Mouse (Mus musculus): Measurements from ENCODE around the gene Apip. TPM values are rescaled to one million over a fixed set of nuclear protein-coding genes. Genes with fewer than 3 reads are reported as not detected.

Gene Apip
- polyA plus RNA-seq, 1 experiment = 35.4 TPM

DNA sequence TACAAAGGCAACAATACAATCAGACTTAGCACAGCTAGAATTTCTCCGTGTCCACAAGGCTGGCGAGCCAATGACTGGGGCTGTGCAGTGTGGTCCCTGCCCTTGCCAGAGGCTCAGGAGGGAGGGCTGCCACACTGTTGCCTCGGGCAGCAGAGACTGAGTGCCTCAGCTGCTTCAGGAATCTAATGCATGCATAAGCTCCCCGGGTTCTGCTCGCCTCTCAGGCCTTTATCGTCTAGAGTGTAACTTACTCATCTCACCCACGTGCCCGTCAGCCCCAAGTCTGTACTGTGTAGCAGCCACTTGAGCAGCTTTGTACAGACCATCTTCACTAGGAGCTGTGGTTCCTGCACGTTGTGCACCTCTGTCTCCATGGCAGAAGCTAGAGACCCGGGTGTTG lies 12.2 kb downstream of the Apip start:
- Histone ChIP-seq H3K4me3 (ENCODE audit: insufficient read depth, low read length) (no peak overlapping the region), H3K4me1 (ENCODE audit: control insufficient read depth, insufficient read depth, low read length) (no peaks in the 10 kb centered on the region), H3K27ac (ENCODE audit: insufficient read depth, low read length) (no peak overlapping the region)
- no peak for TF ChIP-seq CTCF (IDR thresholded peaks at IDR 0.05; ENCODE audit: extremely low read depth, insufficient read depth, low read length)
- no peak for TF ChIP-seq POLR2A (IDR thresholded peaks at IDR 0.05; ENCODE audit: extremely low read depth, insufficient read depth, low read length)

DNA sequence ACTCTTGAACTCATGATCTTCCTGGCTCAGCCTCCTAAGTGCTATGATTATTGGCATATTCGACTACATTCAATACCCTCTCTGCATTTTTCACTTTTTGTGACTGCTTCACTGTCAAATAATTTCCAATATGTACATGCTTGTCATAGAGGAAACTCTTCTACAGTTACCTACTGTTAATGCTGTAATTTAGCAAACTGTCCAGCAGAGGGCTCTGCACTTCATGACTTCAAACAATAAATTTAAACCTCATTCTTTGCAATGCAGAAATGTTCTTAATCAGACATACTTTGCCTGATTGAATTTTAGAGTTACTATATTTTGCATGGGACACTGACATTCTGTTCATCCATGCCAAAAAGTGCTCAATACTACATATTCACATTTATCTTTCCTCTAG lies 13.0 kb downstream of the Apip start:
- Histone ChIP-seq H3K27ac (ENCODE audit: insufficient read depth, low read length) (no peak overlapping the region), H3K4me3 (ENCODE audit: insufficient read depth, low read length) (no peak overlapping the region), H3K4me1 (ENCODE audit: control insufficient read depth, insufficient read depth, low read length) (no peaks in the 10 kb centered on the region)
- no peak for TF ChIP-seq CTCF (IDR thresholded peaks at IDR 0.05; ENCODE audit: extremely low read depth, insufficient read depth, low read length)
- TF ChIP-seq POLR2A (IDR thresholded peaks at IDR 0.05; ENCODE audit: extremely low read depth, insufficient read depth, low read length) = no peak

- H3K27ac ChIP-seq (ENCODE audit: insufficient read depth, low read length) = no peak overlapping the region
- TF ChIP-seq POLR2A (IDR thresholded peaks at IDR 0.05; ENCODE audit: extremely low read depth, insufficient read depth, low read length) (no peak), CTCF (IDR thresholded peaks at IDR 0.05; ENCODE audit: extremely low read depth, insufficient read depth, low read length) (no peak)
- no peak overlapping the region for H3K4me3 ChIP-seq (ENCODE audit: insufficient read depth, low read length)
- no peaks in the 10 kb centered on the region for H3K4me1 ChIP-seq (ENCODE audit: control insufficient read depth, insufficient read depth, low read length)
Observed at GRCm38 (mm10) chr2:103088099-103088498, 14.6 kb downstream of the Apip start.

DNA sequence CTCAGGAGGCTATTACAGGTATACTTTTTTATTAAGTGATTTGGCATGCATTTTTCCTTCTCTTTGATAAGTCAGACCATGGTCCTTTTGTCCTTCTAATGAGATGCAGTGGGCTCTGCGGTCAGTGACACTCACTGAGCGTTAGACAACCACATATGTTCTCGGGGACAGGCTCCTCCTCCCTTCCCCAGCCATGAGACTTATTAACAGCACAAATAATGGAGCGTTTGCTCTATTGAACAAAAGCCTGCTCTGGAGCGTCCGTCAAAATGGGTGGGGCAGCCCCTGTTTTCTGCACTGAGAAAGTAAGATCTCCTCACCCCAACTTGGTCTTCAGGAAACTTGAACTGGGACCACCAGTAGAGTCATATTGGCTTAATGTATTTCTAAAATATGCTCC lies 16.0 kb downstream of the Apip start:
- H3K4me3 ChIP-seq (ENCODE audit: insufficient read depth, low read length) = no peak overlapping the region
- no peaks in the 10 kb centered on the region for H3K4me1 ChIP-seq (ENCODE audit: control insufficient read depth, insufficient read depth, low read length)
- TF ChIP-seq CTCF (IDR thresholded peaks at IDR 0.05; ENCODE audit: extremely low read depth, insufficient read depth, low read length) (no peak), POLR2A (IDR thresholded peaks at IDR 0.05; ENCODE audit: extremely low read depth, insufficient read depth, low read length) (no peak)
- no peak overlapping the region for H3K27ac ChIP-seq (ENCODE audit: insufficient read depth, low read length)

DNA sequence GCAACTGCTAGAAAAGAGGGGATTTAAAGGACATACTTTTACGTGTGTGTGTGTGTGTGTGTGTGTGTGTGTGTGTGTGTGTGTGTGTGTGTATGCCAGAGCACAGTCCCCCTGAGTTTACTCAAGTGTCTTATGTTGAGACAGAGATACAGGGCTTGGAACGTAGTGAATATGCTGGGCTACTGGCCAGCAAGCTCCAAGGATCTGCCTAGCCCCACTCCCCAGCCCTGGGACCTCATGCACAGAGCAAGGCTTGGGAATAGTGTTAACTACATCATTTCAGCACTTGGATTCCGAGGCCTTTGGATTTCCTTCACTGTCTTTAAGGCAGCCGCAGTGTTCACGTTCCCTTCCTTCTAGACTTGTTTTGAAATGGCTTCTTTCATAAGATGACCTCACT lies 29.1 kb downstream of the Apip start:
- Histone ChIP-seq H3K4me3 (ENCODE audit: insufficient read depth, low read length) (no peak overlapping the region), H3K27ac (ENCODE audit: insufficient read depth, low read length) (no peak overlapping the region), H3K4me1 (ENCODE audit: control insufficient read depth, insufficient read depth, low read length) (no peaks in the 10 kb centered on the region)
- TF ChIP-seq POLR2A (IDR thresholded peaks at IDR 0.05; ENCODE audit: extremely low read depth, insufficient read depth, low read length) (no peak), CTCF (IDR thresholded peaks at IDR 0.05; ENCODE audit: extremely low read depth, insufficient read depth, low read length) (no peak)

DNA sequence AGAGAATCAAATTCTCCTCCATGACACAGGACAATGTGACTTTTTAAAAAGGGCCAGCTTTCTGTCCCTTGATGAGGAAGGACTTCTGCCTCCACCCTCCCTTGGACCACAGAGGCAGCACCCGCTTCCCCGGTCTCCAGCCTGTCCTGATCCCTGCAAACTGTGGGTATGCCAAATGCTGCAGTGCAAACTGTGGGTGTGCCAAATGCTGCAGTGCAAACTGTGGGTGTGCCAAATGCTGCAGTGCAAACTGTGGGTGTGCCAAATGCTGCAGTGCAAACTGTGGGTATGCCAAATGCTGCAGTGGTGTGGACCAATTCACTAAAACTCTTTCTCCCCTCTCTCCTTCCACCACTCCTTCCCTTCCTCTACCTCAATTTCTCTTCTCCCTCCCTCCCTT lies 32.7 kb downstream of the Apip start:
- no peaks in the 10 kb centered on the region for H3K4me1 ChIP-seq (ENCODE audit: control insufficient read depth, insufficient read depth, low read length)
- no peak overlapping the region for H3K27ac ChIP-seq (ENCODE audit: insufficient read depth, low read length)
- TF ChIP-seq CTCF (IDR thresholded peaks at IDR 0.05; ENCODE audit: extremely low read depth, insufficient read depth, low read length) (no peak), POLR2A (IDR thresholded peaks at IDR 0.05; ENCODE audit: extremely low read depth, insufficient read depth, low read length) (no peak)
- no peak overlapping the region for H3K4me3 ChIP-seq (ENCODE audit: insufficient read depth, low read length)

DNA sequence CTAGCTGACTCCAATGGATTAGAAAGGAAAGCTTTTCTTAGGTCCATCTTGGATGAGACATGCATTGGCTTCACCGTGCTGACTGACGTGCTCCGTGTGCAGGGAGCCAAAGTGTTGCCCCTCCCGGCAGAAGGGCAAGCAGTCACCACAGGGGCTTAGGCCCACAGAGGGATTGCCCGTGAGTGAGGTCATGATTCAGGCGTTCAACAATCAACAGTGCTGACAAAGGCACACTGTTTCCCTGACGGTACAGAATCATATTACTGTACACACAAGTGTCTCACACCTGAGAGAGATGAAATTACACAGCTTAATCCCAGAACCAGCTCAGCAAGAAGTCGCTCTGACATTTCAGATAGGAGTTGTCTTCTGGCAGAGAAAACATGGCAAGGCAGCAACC lies 38.2 kb downstream of the Apip start:
- TF ChIP-seq CTCF (IDR thresholded peaks at IDR 0.05; ENCODE audit: extremely low read depth, insufficient read depth, low read length) = no peak
- Histone ChIP-seq H3K4me3 (ENCODE audit: insufficient read depth, low read length) (no peak overlapping the region), H3K27ac (ENCODE audit: insufficient read depth, low read length) (no peak overlapping the region), H3K4me1 (ENCODE audit: control insufficient read depth, insufficient read depth, low read length) (no peaks in the 10 kb centered on the region)

DNA sequence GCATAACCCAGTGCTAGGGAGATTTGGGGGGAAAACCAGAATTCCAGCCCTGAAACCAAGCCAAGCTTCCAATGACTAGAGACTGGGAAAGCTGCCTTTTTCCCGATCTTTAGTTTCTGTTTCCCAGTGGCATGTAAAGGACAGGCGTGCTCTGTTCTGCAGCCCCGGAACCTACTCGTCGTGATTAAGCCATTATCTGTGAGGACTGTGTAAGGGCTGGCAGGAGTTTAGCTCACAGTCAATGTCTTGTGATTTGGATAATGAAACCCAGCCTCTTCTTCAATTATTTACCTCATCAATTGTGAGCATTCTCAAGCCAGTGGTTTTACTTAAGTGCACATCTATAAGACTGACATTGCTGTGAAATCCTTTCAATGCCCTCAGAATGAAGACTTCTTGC lies 43.7 kb downstream of the Apip start:
- Histone ChIP-seq H3K27ac (ENCODE audit: insufficient read depth, low read length) (no peak overlapping the region), H3K4me3 (ENCODE audit: insufficient read depth, low read length) (no peak overlapping the region), H3K4me1 (ENCODE audit: control insufficient read depth, insufficient read depth, low read length) (no peaks in the 10 kb centered on the region)
- TF ChIP-seq POLR2A (IDR thresholded peaks at IDR 0.05; ENCODE audit: extremely low read depth, insufficient read depth, low read length) = no peak
- TF ChIP-seq CTCF (IDR thresholded peaks at IDR 0.05; ENCODE audit: extremely low read depth, insufficient read depth, low read length) = no peak

- H3K4me1 ChIP-seq (ENCODE audit: control insufficient read depth, insufficient read depth, low read length) = no peaks in the 10 kb centered on the region
- no peak overlapping the region for H3K27ac ChIP-seq (ENCODE audit: insufficient read depth, low read length)
- TF ChIP-seq CTCF (IDR thresholded peaks at IDR 0.05; ENCODE audit: extremely low read depth, insufficient read depth, low read length) (no peak), POLR2A (IDR thresholded peaks at IDR 0.05; ENCODE audit: extremely low read depth, insufficient read depth, low read length) (no peak)
- H3K4me3 ChIP-seq (ENCODE audit: insufficient read depth, low read length) = no peak overlapping the region
Observed at GRCm38 (mm10) chr2:103118324-103119196, 45.1 kb downstream of the Apip start.

GRCm38 (mm10) chr2:103119197-103119854 lies 45.9 kb downstream of the Apip start:
- TF ChIP-seq POLR2A (IDR thresholded peaks at IDR 0.05; ENCODE audit: extremely low read depth, insufficient read depth, low read length) (no peak), CTCF (IDR thresholded peaks at IDR 0.05; ENCODE audit: extremely low read depth, insufficient read depth, low read length) (no peak)
- Histone ChIP-seq H3K4me3 (ENCODE audit: insufficient read depth, low read length) (no peak overlapping the region), H3K4me1 (ENCODE audit: control insufficient read depth, insufficient read depth, low read length) (no peaks in the 10 kb centered on the region), H3K27ac (ENCODE audit: insufficient read depth, low read length) (no peak overlapping the region)
